Mouse (Mus musculus) G1E-ER4 (cell line): ENCODE results near the gene Gm47841. TPM values are rescaled to one million over a fixed set of nuclear protein-coding genes. Genes with fewer than 3 reads are reported as not detected.

Experiments used
- GATA1 ChIP-seq: IDR thresholded peaks from one replicate; pipeline ENCODE4 v1.8.0; 2012; ENCODE audit warnings: low read length, inconsistent platforms
- polyA plus RNA-seq: library from polyadenylated mRNA; stranded (reverse); fragments of >175 nt; gene quantifications from 2 replicates; pipeline ENCODE4 v1.2.3, GENCODE M21; 2012

The Gm47841 gene
- polyA plus RNA-seq, 1 experiment = not detected

- no peak for TF ChIP-seq GATA1
Observed at GRCm38 (mm10) chr15:101077813-101078730, 30.9 kb upstream of the Gm47841 start, which contains the start of gene Fignl2. TSS of gene Fignl2 (minus strand) at chr15:101078567.

GRCm38 (mm10) chr15:101077001-101077812, 30.0 kb upstream of the Gm47841 start:
- TF ChIP-seq GATA1 = no peak

GRCm38 (mm10) chr15:101076071-101077000, 29.1 kb upstream of the Gm47841 start:
- no peak for TF ChIP-seq GATA1

- no peak for TF ChIP-seq GATA1
Observed at GRCm38 (mm10) chr15:101075656-101076055, 28.5 kb upstream of the Gm47841 start.

- no peak for TF ChIP-seq GATA1
Observed at GRCm38 (mm10) chr15:101075150-101075549, 28.0 kb upstream of the Gm47841 start.

- no peak for TF ChIP-seq GATA1
Observed at GRCm38 (mm10) chr15:101074067-101074466, 26.9 kb upstream of the Gm47841 start.

GRCm38 (mm10) chr15:101072736-101073135, 25.5 kb upstream of the Gm47841 start:
- TF ChIP-seq GATA1 = no peak

- no peak for TF ChIP-seq GATA1
Observed at GRCm38 (mm10) chr15:101070762-101071161, 23.6 kb upstream of the Gm47841 start.

- no peak for TF ChIP-seq GATA1
Observed at GRCm38 (mm10) chr15:101069641-101070190, 22.5 kb upstream of the Gm47841 start.

GRCm38 (mm10) chr15:101068671-101069070, 21.5 kb upstream of the Gm47841 start:
- TF ChIP-seq GATA1 = no peak

- no peak for TF ChIP-seq GATA1
Observed at GRCm38 (mm10) chr15:101068029-101068428, 20.8 kb upstream of the Gm47841 start.

GRCm38 (mm10) chr15:101066920-101067696, 19.9 kb upstream of the Gm47841 start:
- TF ChIP-seq GATA1 = no peak

- TF ChIP-seq GATA1 = no peak
Observed at GRCm38 (mm10) chr15:101066364-101066847, 19.2 kb upstream of the Gm47841 start.

- no peak for TF ChIP-seq GATA1
Observed at GRCm38 (mm10) chr15:101065069-101065468, 17.9 kb upstream of the Gm47841 start.
